Mouse (Mus musculus): ENCODE measurements at regions not wholly inside any gene's neighbourhood (a gene's known extent, or its start where the extent isn't known, plus 50 kb on each side); places are given as distances from the start of the nearest gene placed in this dataset.

GRCm38 (mm10) chr4:31698506-31698782, 265.5 kb upstream of the Map3k7 start:
- no peaks in the 10 kb centered on the region for H3K4me1 ChIP-seq (ENCODE audit: control insufficient read depth, insufficient read depth, insufficient read length, low read length)
- 63% methylated on average over 4 of the region's 4 CpGs for WGBS
- no peaks in the 10 kb centered on the region for H3K36me3 ChIP-seq (ENCODE audit: control insufficient read depth, insufficient read depth, low read length)
- TF ChIP-seq CTCF (IDR thresholded peaks at IDR 0.05; ENCODE audit: extremely low read depth, insufficient read length, insufficient replicate concordance, low read depth, low read length), result no peak
- no peak for TF ChIP-seq POLR2A (IDR thresholded peaks at IDR 0.05; ENCODE audit: low read depth, low read length)
- H3K4me3 ChIP-seq (ENCODE audit: low read depth, low read length), result no peak overlapping the region
- no peak overlapping the region for H3K27ac ChIP-seq (ENCODE audit: insufficient read depth, low read depth, low read length)
- no peaks in the 10 kb centered on the region for H3K27me3 ChIP-seq (ENCODE audit: control insufficient read depth, insufficient read depth, low read length)

GRCm38 (mm10) chr4:31699296-31699695, 264.6 kb upstream of the Map3k7 start:
- no peaks in the 10 kb centered on the region for H3K36me3 ChIP-seq (ENCODE audit: control insufficient read depth, insufficient read depth, low read length)
- no peak overlapping the region for H3K4me3 ChIP-seq (ENCODE audit: low read depth, low read length)
- H3K4me1 ChIP-seq (ENCODE audit: control insufficient read depth, insufficient read depth, insufficient read length, low read length), result no peaks in the 10 kb centered on the region
- TF ChIP-seq CTCF (IDR thresholded peaks at IDR 0.05; ENCODE audit: extremely low read depth, insufficient read length, insufficient replicate concordance, low read depth, low read length) (no peak), POLR2A (IDR thresholded peaks at IDR 0.05; ENCODE audit: low read depth, low read length) (no peak)
- no peaks in the 10 kb centered on the region for H3K27me3 ChIP-seq (ENCODE audit: control insufficient read depth, insufficient read depth, low read length)
- WGBS, result 85% methylated on average over 5 of the region's 5 CpGs
- H3K27ac ChIP-seq (ENCODE audit: insufficient read depth, low read depth, low read length), result no peak overlapping the region

- Histone ChIP-seq H3K4me1 (ENCODE audit: control insufficient read depth, insufficient read depth, insufficient read length, low read length) (no peaks in the 10 kb centered on the region), H3K27me3 (ENCODE audit: control insufficient read depth, insufficient read depth, low read length) (no peaks in the 10 kb centered on the region), H3K36me3 (ENCODE audit: control insufficient read depth, insufficient read depth, low read length) (no peaks in the 10 kb centered on the region), H3K4me3 (ENCODE audit: low read depth, low read length) (no peak overlapping the region), H3K27ac (ENCODE audit: insufficient read depth, low read depth, low read length) (no peak overlapping the region)
- TF ChIP-seq POLR2A (IDR thresholded peaks at IDR 0.05; ENCODE audit: low read depth, low read length) (no peak), CTCF (IDR thresholded peaks at IDR 0.05; ENCODE audit: extremely low read depth, insufficient read length, insufficient replicate concordance, low read depth, low read length) (no peak)
- WGBS, result 56% methylated on average over 2 of the region's 2 CpGs
Measured at GRCm38 (mm10) chr4:31714054-31714651, 249.7 kb upstream of the Map3k7 start.

GRCm38 (mm10) chr4:31723501-31723900, 240.4 kb upstream of the Map3k7 start:
- no peaks in the 10 kb centered on the region for H3K27me3 ChIP-seq (ENCODE audit: control insufficient read depth, insufficient read depth, low read length)
- no peak for TF ChIP-seq POLR2A (IDR thresholded peaks at IDR 0.05; ENCODE audit: low read depth, low read length)
- H3K27ac ChIP-seq (ENCODE audit: insufficient read depth, low read depth, low read length), result no peak overlapping the region
- WGBS, result 65% methylated on average over 7 of the region's 7 CpGs
- H3K36me3 ChIP-seq (ENCODE audit: control insufficient read depth, insufficient read depth, low read length), result no peaks in the 10 kb centered on the region
- no peaks in the 10 kb centered on the region for H3K4me1 ChIP-seq (ENCODE audit: control insufficient read depth, insufficient read depth, insufficient read length, low read length)
- no peak overlapping the region for H3K4me3 ChIP-seq (ENCODE audit: low read depth, low read length)

GRCm38 (mm10) chr4:31724400-31724799, 239.5 kb upstream of the Map3k7 start:
- H3K4me3 ChIP-seq (ENCODE audit: low read depth, low read length), result no peak overlapping the region
- WGBS, result 54% methylated on average over 2 of the region's 2 CpGs

GRCm38 (mm10) chr4:31727498-31728148, 236.3 kb upstream of the Map3k7 start:
- H3K27ac ChIP-seq (ENCODE audit: insufficient read depth, low read depth, low read length), result no peak overlapping the region
- H3K4me3 ChIP-seq (ENCODE audit: low read depth, low read length), result no peak overlapping the region
- no peaks in the 10 kb centered on the region for H3K4me1 ChIP-seq (ENCODE audit: control insufficient read depth, insufficient read depth, insufficient read length, low read length)
- TF ChIP-seq CTCF (IDR thresholded peaks at IDR 0.05; ENCODE audit: extremely low read depth, insufficient read length, insufficient replicate concordance, low read depth, low read length), result no peak
- no peak for TF ChIP-seq POLR2A (IDR thresholded peaks at IDR 0.05; ENCODE audit: low read depth, low read length)
- WGBS, result 90% methylated on average over 9 of the region's 9 CpGs
- H3K36me3 ChIP-seq (ENCODE audit: control insufficient read depth, insufficient read depth, low read length), result no peaks in the 10 kb centered on the region
- no peaks in the 10 kb centered on the region for H3K27me3 ChIP-seq (ENCODE audit: control insufficient read depth, insufficient read depth, low read length)

More at GRCm38 (mm10) chr4:31724400-31724799, 239.5 kb upstream of the Map3k7 start:
- TF ChIP-seq CTCF (IDR thresholded peaks at IDR 0.05; ENCODE audit: extremely low read depth, insufficient read length, insufficient replicate concordance, low read depth, low read length), result no peak
- TF ChIP-seq POLR2A (IDR thresholded peaks at IDR 0.05; ENCODE audit: low read depth, low read length), result no peak
- Histone ChIP-seq H3K36me3 (ENCODE audit: control insufficient read depth, insufficient read depth, low read length) (no peaks in the 10 kb centered on the region), H3K27ac (ENCODE audit: insufficient read depth, low read depth, low read length) (no peak overlapping the region), H3K4me1 (ENCODE audit: control insufficient read depth, insufficient read depth, insufficient read length, low read length) (no peaks in the 10 kb centered on the region), H3K27me3 (ENCODE audit: control insufficient read depth, insufficient read depth, low read length) (no peaks in the 10 kb centered on the region)

- WGBS, result 87% methylated on average over 3 of the region's 3 CpGs
- Histone ChIP-seq H3K27me3 (ENCODE audit: control insufficient read depth, insufficient read depth, low read length) (no peaks in the 10 kb centered on the region), H3K27ac (ENCODE audit: insufficient read depth, low read depth, low read length) (no peak overlapping the region), H3K36me3 (ENCODE audit: control insufficient read depth, insufficient read depth, low read length) (no peaks in the 10 kb centered on the region), H3K4me3 (ENCODE audit: low read depth, low read length) (no peak overlapping the region), H3K4me1 (ENCODE audit: control insufficient read depth, insufficient read depth, insufficient read length, low read length) (no peaks in the 10 kb centered on the region)
- TF ChIP-seq CTCF (IDR thresholded peaks at IDR 0.05; ENCODE audit: extremely low read depth, insufficient read length, insufficient replicate concordance, low read depth, low read length) (no peak), POLR2A (IDR thresholded peaks at IDR 0.05; ENCODE audit: low read depth, low read length) (no peak)
Measured at GRCm38 (mm10) chr4:31728149-31728516, 235.8 kb upstream of the Map3k7 start.
